Mouse (Mus musculus) c-Kit-positive CD71-negative TER-119-negative erythroid progenitor cells, embryonic 14.5 days (primary cell): Measurements from ENCODE around the gene Rxrb.

ENCODE experiments used
- DNase-seq: peaks from one replicate; pipeline ENCODE4 v3.0.0-alpha.2; 2013; ENCODE audit warnings: low read depth

Gene Rxrb

DNA sequence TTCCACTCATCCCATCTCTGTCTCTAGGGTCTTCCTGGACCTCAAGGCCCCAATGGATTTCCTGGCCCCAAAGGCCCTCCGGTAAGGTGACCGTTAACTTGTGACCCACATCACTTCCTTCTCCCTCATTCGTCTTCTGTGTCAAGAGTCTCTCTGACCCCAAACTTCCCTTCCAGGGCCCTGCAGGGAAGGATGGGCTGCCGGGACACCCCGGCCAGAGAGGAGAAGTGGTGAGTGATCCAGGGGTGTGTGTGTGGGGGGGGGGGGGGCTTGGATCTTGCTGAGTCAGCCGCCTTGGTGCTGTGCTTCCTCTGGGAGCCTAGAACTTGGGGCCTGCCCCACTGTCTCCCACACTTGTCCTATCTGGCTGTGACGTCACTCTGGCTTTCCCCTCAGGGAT lies 25.6 kb downstream of the Rxrb start:
- DNase-seq: no peak

- no peak for DNase-seq
These were observed 37.3 kb downstream of the Rxrb start for GRCm38 (mm10) chr17:34068864-34069263.

- DNase-seq: no peak
These were observed 40.5 kb downstream of the Rxrb start for GRCm38 (mm10) chr17:34072091-34072490.

- peak; percentile 78 for DNase-seq
These were observed 43.7 kb downstream of the Rxrb start for GRCm38 (mm10) chr17:34075271-34075670.

- DNase-seq: peak; percentile 90
These were observed 45.9 kb downstream of the Rxrb start for GRCm38 (mm10) chr17:34077549-34077948.

- DNase-seq: no peak
These were observed 46.5 kb downstream of the Rxrb start for GRCm38 (mm10) chr17:34078148-34078547.

GRCm38 (mm10) chr17:34079002-34079401 lies 47.4 kb downstream of the Rxrb start:
- no peak for DNase-seq

DNA sequence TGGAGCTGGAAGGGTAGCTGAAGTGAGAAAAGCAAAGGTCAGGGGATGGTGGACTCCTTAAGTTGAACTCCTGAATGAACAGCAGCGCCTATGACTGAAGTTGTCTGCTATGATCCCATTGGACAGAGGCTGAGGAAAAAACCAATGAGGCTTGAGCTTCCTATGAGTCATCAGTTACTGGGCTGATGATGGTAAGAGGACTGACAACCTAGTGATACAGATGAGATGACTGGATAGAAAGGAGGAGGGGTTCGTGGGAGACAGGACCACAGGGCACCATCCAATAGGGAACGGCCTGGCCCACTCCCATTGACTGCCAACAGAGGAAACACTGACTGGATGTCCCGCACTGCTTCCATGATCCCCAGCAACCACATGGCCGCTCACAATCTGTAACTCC lies 48.0 kb downstream of the Rxrb start:
- no peak for DNase-seq

DNA sequence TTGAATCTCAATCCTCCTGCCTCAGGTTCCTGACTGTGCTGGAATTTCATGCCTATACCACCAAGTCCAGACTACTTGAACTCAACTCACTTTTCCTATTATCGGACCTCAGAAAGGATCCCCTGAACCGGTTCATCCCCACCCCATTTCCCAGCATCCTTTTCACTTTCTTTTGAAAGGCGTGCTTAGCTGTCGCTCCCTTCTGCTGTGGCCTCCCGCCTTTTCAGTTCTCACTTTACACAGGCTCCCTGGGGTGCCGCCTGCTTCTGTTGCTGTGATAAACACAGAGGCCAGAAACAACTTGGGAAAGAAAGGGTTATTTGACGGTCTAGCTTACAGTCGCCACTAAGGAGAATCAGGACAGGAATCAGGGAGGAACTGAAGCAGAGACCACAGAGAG lies 51.5 kb downstream of the Rxrb start:
- DNase-seq: no peak

- DNase-seq: no peak
These were observed 55.8 kb downstream of the Rxrb start for GRCm38 (mm10) chr17:34087386-34087785.
